Mouse (Mus musculus) activated CD4-positive, CD25-positive, alpha-beta regulatory T cell (primary cell): ENCODE measurements around the gene Rhox11. TPM values are rescaled to one million over a fixed set of nuclear protein-coding genes. Genes with fewer than 3 reads are reported as not detected.

ENCODE experiments used
- polyA plus RNA-seq, 2 experiments: library from polyadenylated mRNA; unstranded; fragments of 100-300 nt; shearing (Covaris generic); gene quantifications; one replicate each; pipeline ENCODE4 v1.2.1; 2017

Gene Rhox11
- polyA plus RNA-seq, result not detected

DNA sequence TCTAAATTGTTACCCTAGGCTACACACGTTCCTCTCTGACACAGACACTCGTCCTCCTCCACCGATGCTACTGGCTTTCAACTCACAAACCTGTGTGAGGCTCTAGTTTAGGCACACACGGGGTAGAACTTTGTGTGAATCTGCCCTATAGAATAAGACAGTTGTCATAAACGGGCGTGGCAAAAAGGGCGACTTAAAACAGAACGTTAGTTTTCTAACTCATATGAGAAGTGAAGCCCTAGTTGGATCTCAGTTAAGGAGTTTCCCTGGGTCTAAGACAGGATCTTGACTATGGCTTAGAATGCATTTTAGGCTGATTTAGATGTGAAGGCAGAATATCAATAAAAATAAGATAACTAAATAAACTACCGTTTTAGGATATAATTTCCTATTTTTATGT lies at the start of gene Rhox11:
Rhox11 (minus strand) TSS at position 101 of the 400 bp plus-strand sequence.

DNA sequence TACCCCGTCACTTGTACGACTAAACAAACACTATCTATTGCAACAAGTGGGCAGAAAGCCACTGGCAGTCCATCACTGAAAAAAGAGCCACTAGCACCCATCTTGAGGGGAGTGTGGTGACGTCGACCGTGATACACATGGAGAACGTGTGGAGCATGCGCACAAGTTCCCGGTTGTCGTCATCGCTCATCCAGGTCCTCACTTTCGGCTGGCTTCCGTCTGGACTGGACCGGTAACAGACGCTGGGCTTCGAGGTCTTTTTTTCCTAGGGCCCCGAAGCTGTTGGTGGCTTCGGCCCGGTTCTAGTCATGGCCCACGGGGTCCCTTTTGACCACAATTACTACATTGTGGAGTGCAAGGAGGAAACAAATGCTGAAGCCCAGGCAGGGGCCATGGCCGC lies 36.0 kb upstream of the Rhox11 start, which contains the start of gene Rhox13:
Rhox13 (plus strand) TSS at position 238 of the 400 bp plus-strand sequence.

DNA sequence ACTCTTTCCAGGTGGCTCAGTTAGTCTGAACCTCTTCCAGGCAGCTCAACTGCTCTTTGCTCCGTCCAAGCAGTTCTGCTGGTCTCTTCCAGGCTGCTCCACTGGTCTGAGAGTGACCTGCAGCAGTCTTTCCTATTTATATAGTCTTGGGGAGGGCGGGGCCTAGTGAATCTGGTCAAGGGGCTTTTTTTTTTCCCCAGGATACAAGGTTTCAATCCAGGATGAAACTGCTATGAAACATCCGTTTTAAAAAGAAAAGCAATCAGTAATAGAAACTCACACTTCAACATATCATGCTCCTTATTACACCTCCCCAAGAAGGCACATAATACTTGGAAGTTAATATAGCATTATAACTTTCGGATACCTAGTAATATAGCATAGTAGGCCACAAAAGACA lies 25.9 kb upstream of the Rhox11 start, which contains the start of gene Rhox12:
Rhox12 (minus strand) TSS at position 101 of the 400 bp plus-strand sequence.

DNA sequence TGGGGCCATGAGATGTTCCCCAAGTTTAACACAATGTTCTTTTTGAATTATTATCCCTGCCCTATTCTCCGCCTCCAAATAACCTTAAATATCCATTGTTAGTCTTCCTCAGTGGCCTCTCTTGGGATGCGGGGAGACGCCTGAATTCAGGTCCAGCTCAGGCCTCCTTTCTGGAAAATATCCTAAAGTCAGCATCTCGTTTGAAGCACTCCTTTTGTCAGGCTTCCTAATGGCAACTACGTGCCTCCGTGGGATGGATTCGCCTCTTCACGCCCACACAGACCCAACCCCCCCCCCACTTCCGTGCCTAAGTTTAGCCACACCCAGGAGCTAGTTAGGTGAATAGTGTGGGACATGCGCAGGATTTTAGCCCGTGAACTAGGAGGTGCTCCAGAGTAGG lies 18.8 kb downstream of the Rhox11 start, which contains the start of gene Rhox10:
Rhox10 (plus strand) TSS at position 301 of the 400 bp plus-strand sequence.

DNA sequence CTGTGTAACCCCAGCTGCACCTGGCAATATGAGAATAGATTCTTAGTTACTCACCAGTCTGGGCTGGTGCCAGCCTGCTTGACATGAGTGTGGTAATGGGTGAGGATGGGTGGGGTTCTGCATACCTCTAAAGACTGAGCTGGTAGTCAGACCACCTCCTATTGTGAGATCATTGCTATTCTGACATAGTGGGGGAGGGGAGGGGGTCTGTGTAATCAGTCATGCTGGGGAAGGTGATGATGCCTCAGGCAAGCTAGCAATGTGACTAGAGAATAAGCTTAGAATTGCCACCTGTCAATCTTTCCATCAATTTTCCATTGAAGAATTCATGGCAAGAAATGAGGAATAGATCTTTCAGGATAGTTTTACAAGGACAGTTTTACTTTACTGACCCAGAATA lies 41.9 kb downstream of the Rhox11 start, which contains the start of gene Btg1-ps2:
Btg1-ps2 (minus strand) TSS at position 101 of the 400 bp plus-strand sequence.

Other genes with a start within 250 kb of the Rhox11 start
- gene Rhox8, start 206.2 kb downstream of the Rhox11 start, polyA plus RNA-seq, result under 1 TPM in 1 of 2 experiments, not detected in 1; 0.20 TPM
- not detected for gene Rhox7b, start 187.9 kb downstream of the Rhox11 start, polyA plus RNA-seq
- gene Rhox9, start 183.4 kb downstream of the Rhox11 start, polyA plus RNA-seq, result under 1 TPM in 1 of 2 experiments, not detected in 1; 0.27 TPM
- gene Btg1-ps1, start 66.3 kb downstream of the Rhox11 start, polyA plus RNA-seq, result not detected
- gene Btg1-ps2, start 42.0 kb downstream of the Rhox11 start, polyA plus RNA-seq, result not detected
- gene Rhox10, start 18.7 kb downstream of the Rhox11 start, polyA plus RNA-seq, result not detected
- gene Rhox12, start 25.8 kb upstream of the Rhox11 start, polyA plus RNA-seq, result under 1 TPM in 1 of 2 experiments, not detected in 1; 0.28 TPM
- not detected for gene Rhox13, start 36.1 kb upstream of the Rhox11 start, polyA plus RNA-seq
- gene Zbtb33, start 104.7 kb upstream of the Rhox11 start, polyA plus RNA-seq, result 1 to 10 TPM; 1.3 to 1.9 TPM
- gene Tmem255a, start 167.3 kb upstream of the Rhox11 start, polyA plus RNA-seq, result 1 to 10 TPM in 1 of 2 experiments, under 1 TPM in 1; 0.36 to 1.6 TPM
- not detected for gene Atp1b4, start 231.0 kb upstream of the Rhox11 start, polyA plus RNA-seq